Comparison of ENCODE assay signal across 29 mouse cellular contexts in genomic region chr6:146847402-146847801, GRCm38 (mm10). TPM values are rescaled to one million over a fixed set of nuclear protein-coding genes. Genes with fewer than 3 reads are reported as not detected.
DNase-seq lines count a peak whose midpoint lies in the region; ATAC-seq and TF ChIP-seq lines count a peak whose summit lies in the region.
"Had no signal": no experiment of that assay in that cellular context is flagged by ENCODE, and none has a peak within 500 bp of the region (broad histone marks: within the 10 kb centered on the region; RNA-seq: fewer than 3 reads in every experiment).

No protein-coding gene starts in this region.

- no peak for ATAC-seq in heart, embryonic 13.5 days (ENCODE audit: extremely low read depth, insufficient number of reproducible peaks, low FRiP score, low TSS enrichment)
- ATAC-seq: CD4-positive, CD25-positive, alpha-beta regulatory T cell, adult 4 months; forebrain, embryonic 14.5 days; forebrain, embryonic 16.5 days had no signal

- TF ChIP-seq EP300 in CH12.LX (IDR thresholded peaks at IDR 0.05; ENCODE audit: low read length) (no peak), MEL (IDR thresholded peaks at IDR 0.05; ENCODE audit: low read depth in 1 of 2, low read length in 2 of 2) (no peak)

- H3K4me3 ChIP-seq in heart, embryonic 13.5 days, result no peak overlapping the region
- H3K4me3 ChIP-seq in CH12.LX (replicated peaks in 1 of 3; ENCODE audit: low read depth in 2 of 3, low read length in 2 of 3, poor library complexity in 1 of 3) (no peak overlapping the region), MEL (ENCODE audit: control insufficient read depth in 1 of 2, insufficient read depth in 1 of 2, low read depth in 2 of 2, low read length in 2 of 2) (no peak overlapping the region)
- H3K4me3 ChIP-seq: embryonic facial prominence, embryonic 13.5 days; embryonic facial prominence, embryonic 15.5 days; erythroblast, embryonic 14.5 days; forebrain, embryonic 10.5 days; forebrain, embryonic 12.5 days had no signal

- TF ChIP-seq RAD21 in CH12.LX (IDR thresholded peaks at IDR 0.05; ENCODE audit: low read depth, low read length) (no peak), MEL (IDR thresholded peaks at IDR 0.05; ENCODE audit: low read depth, low read length) (no peak)

- WGBS in heart, embryonic 13.5 days, result 85% methylated on average over 3 of the region's 3 CpGs

- no peak for DNase-seq in heart, adult 9 months (ENCODE audit: low spot score in 2 of 2)
- DNase-seq in CH12.LX (ENCODE audit: extremely low read depth) (no peak), MEL (ENCODE audit: low read depth, low spot score) (no peak)
- DNase-seq in kidney, postnatal 10 days, result no peak
- DNase-seq: adrenal gland, adult 2 months; adrenal gland, postnatal 10 days; adrenal gland, postnatal 25 days; B cell, adult 2 months; cerebellum, adult 11 months; cerebellum, adult 18-20 months; cerebellum, adult 8-10 months; cerebellum, adult 9-11 months; cerebellum, postnatal 14 days; cerebellum, postnatal 36 days; embryo, embryonic 11 days had no signal

- H3K4me1 ChIP-seq in heart, embryonic 13.5 days, result peaks cover 39% of the 10 kb centered on the region
- H3K4me1 ChIP-seq in CH12.LX (ENCODE audit: control insufficient read depth in 1 of 2, insufficient read depth in 2 of 2) (peaks cover 2 to 17% of the 10 kb centered on the region in 2 experiments; a peak in 2 of 4 replicates), MEL (ENCODE audit: control insufficient read depth in 1 of 2, insufficient read depth in 2 of 2, low read length in 2 of 2) (peaks cover 32 to 49% of the 10 kb centered on the region in 2 experiments)
- H3K4me1 ChIP-seq: forebrain, embryonic 12.5 days had no signal

- dilution Hi-C loops in CH12.LX (cut with MboI; ENCODE audit: extremely low pct_ligation_motif_present, extremely low pct_unique_long_range_greater_than_20kb, low sequenced_read_pairs), result no loop called here

- no peak for TF ChIP-seq POLR2A in CH12.LX (IDR thresholded peaks at IDR 0.05; ENCODE audit: low read depth, low read length)
- TF ChIP-seq POLR2A in MEL (IDR thresholded peaks at IDR 0.05; ENCODE audit: control insufficient read depth in 1 of 2, insufficient read depth in 1 of 2, low read depth in 1 of 2, low read length in 2 of 2, poor library complexity in 1 of 2), result no peak

- H3K79me2 ChIP-seq in CH12.LX (replicated peaks; ENCODE audit: control insufficient read depth, extremely low read depth, insufficient read depth, poor library complexity, severe bottlenecking) (no peaks in the 10 kb centered on the region), MEL (ENCODE audit: control insufficient read depth, insufficient read depth, low read length, poor library complexity) (no peaks in the 10 kb centered on the region)

- no peaks in the 10 kb centered on the region for H3K36me3 ChIP-seq in heart, embryonic 13.5 days
- H3K36me3 ChIP-seq in CH12.LX (replicated peaks in 1 of 2; ENCODE audit: control insufficient read depth in 1 of 2, insufficient read depth in 1 of 2, low read length in 1 of 2) (no peaks in the 10 kb centered on the region), MEL (ENCODE audit: control insufficient read depth in 1 of 2, insufficient read depth in 2 of 2, low read length in 2 of 2) (peaks cover 0 to 36% of the 10 kb centered on the region in 2 experiments; a peak in 2 of 4 replicates)
- H3K36me3 ChIP-seq: embryonic facial prominence, embryonic 13.5 days; embryonic facial prominence, embryonic 15.5 days; forebrain, embryonic 10.5 days; forebrain, embryonic 12.5 days; G1E had no signal

- no peak overlapping the region for H3K4me2 ChIP-seq in heart, embryonic 13.5 days
- H3K4me2 ChIP-seq in CH12.LX (ENCODE audit: insufficient read depth, low read depth, poor library complexity, severe bottlenecking), result no peak overlapping the region
- H3K4me2 ChIP-seq: embryonic facial prominence, embryonic 13.5 days; embryonic facial prominence, embryonic 15.5 days; forebrain, embryonic 12.5 days had no signal

- TF ChIP-seq CTCF in CH12.LX (conservative IDR thresholded peaks at IDR 0.05 in 1 of 2, IDR thresholded peaks at IDR 0.05 in 1 of 2; ENCODE audit: low read depth in 2 of 2, low read length in 2 of 2), result no peak
- no peak for TF ChIP-seq CTCF in MEL (IDR thresholded peaks at IDR 0.05 in 2 of 3, conservative IDR thresholded peaks at IDR 0.05 in 1 of 3; ENCODE audit: control insufficient read depth in 1 of 3, insufficient read depth in 1 of 3, low read depth in 2 of 3, low read length in 3 of 3, poor library complexity in 1 of 3, severe bottlenecking in 1 of 3)

- no peaks in the 10 kb centered on the region for H3K27me3 ChIP-seq in heart, embryonic 13.5 days (replicated peaks)
- H3K27me3 ChIP-seq in CH12.LX (replicated peaks), result no peaks in the 10 kb centered on the region
- no peaks in the 10 kb centered on the region for H3K27me3 ChIP-seq in MEL (ENCODE audit: control insufficient read depth in 1 of 2, insufficient read depth in 2 of 2, low read length in 2 of 2)
- H3K27me3 ChIP-seq: embryonic facial prominence, embryonic 13.5 days; embryonic facial prominence, embryonic 15.5 days; forebrain, embryonic 12.5 days had no signal

- in situ Hi-C loops in CH12.LX (cut with MboI; ENCODE audit: low pct_ligation_motif_present, low pct_unique_long_range_greater_than_20kb, low sequenced_read_pairs), result no loop called here

- H3K9ac ChIP-seq in heart, embryonic 13.5 days, result no peak overlapping the region
- no peak overlapping the region for H3K9ac ChIP-seq in CH12.LX (ENCODE audit: insufficient read depth, low read depth)
- H3K9ac ChIP-seq in MEL (ENCODE audit: control insufficient read depth, low read depth, low read length, poor library complexity, severe bottlenecking), result no peak overlapping the region
- H3K9ac ChIP-seq: embryonic facial prominence, embryonic 13.5 days; embryonic facial prominence, embryonic 15.5 days; forebrain, embryonic 12.5 days had no signal

- no peaks in the 10 kb centered on the region for H3K9me3 ChIP-seq in heart, embryonic 13.5 days
- H3K9me3 ChIP-seq in CH12.LX (replicated peaks; ENCODE audit: low read length), result no peaks in the 10 kb centered on the region
- H3K9me3 ChIP-seq in MEL (replicated peaks; ENCODE audit: insufficient read depth, low read length), result no peaks in the 10 kb centered on the region
- H3K9me3 ChIP-seq: embryonic facial prominence, embryonic 13.5 days; embryonic facial prominence, embryonic 15.5 days; forebrain, embryonic 10.5 days; forebrain, embryonic 12.5 days; G1E had no signal

- H3K27ac ChIP-seq in heart, embryonic 13.5 days (replicated peaks), result peak overlapping the region; percentile 43; the same call in 1 of the 2 replicates
- H3K27ac ChIP-seq in CH12.LX (ENCODE audit: insufficient read depth, low read depth), result no peak overlapping the region
- H3K27ac ChIP-seq in MEL (ENCODE audit: control insufficient read depth, low read depth, low read length), result peak overlapping the region; percentile 86; the same call in 1 of the 2 replicates
- H3K27ac ChIP-seq: embryonic facial prominence, embryonic 13.5 days; embryonic facial prominence, embryonic 15.5 days; forebrain, embryonic 10.5 days; forebrain, embryonic 12.5 days had no signal

TF ChIP-seq in CH12.LX, 34 proteins besides CTCF, POLR2A, EP300 and RAD21:
- TF ChIP-seq MAFK (IDR thresholded peaks at IDR 0.05; ENCODE audit: insufficient replicate concordance, low read length) (peak; percentile 55; the same call in 1 of the 2 replicates), RCOR1 (conservative IDR thresholded peaks at IDR 0.05; ENCODE audit: low read depth, low read length) (no peak)
TF ChIP-seq in CH12.LX: peak in this region for 1.

TF ChIP-seq in MEL, 35 proteins besides CTCF, POLR2A, EP300 and RAD21:
- TF ChIP-seq MAFK (IDR thresholded peaks at IDR 0.05; ENCODE audit: borderline replicate concordance, low read depth, low read length) (peak; percentile 75), GABPA (IDR thresholded peaks at IDR 0.05; ENCODE audit: low read depth, low read length) (no peak)

RNA-seq across cellular contexts. Expression of gene Smco2, which starts 2.5 kb away (rescaled TPM):
- polyA plus RNA-seq in heart, embryonic 13.5 days (2015; fragmentation: Nextera tagmentation; extraction: Ambion mirVana), result not detected in 2 replicates
- not detected in 2 replicates for total RNA-seq in CH12.LX (2012; rRNA removed)
- total RNA-seq in CH12.LX (2014; rRNA removed), result not detected in 2 replicates
- not detected in 2 replicates for polyA plus RNA-seq in CH12.LX (2012; ENCODE audit: insufficient read length, low read depth)
- not detected in 2 replicates for total RNA-seq in MEL (2012; rRNA removed)
- not detected for polyA plus RNA-seq in MEL (2012; ENCODE audit: insufficient read depth in 1 of 2, insufficient read length in 2 of 2, low read depth in 1 of 2, low replicate concordance in 2 of 2, missing spikeins in 1 of 2)
- total RNA-seq: adrenal gland, adult 2 months; adrenal gland, postnatal 10 days; adrenal gland, postnatal 25 days; adrenal gland, postnatal 4 days; common myeloid progenitor, adult 5-6 weeks had no signal
- polyA plus RNA-seq: adrenal gland, adult 2 months; brain, embryonic 14.5 days; CD4-positive, CD25-positive, alpha-beta regulatory T cell, adult 4 months; embryonic facial prominence, embryonic 11.5 days; embryonic facial prominence, embryonic 13.5 days; embryonic facial prominence, embryonic 15.5 days; erythroblast, embryonic 14.5 days; forebrain, embryonic 10.5 days; forebrain, embryonic 12.5 days; forebrain, embryonic 14.5 days; forebrain, embryonic 16.5 days; G1E had no signal

RNA-seq across cellular contexts. Expression of gene Ppfibp1, which starts 40.9 kb away (rescaled TPM):
- polyA plus RNA-seq in heart, embryonic 13.5 days (2015; fragmentation: Nextera tagmentation; extraction: Ambion mirVana), result 47.0 and 48.6 TPM in 2 replicates
- total RNA-seq in CH12.LX (2012; rRNA removed) (20.9 and 23.4 TPM in 2 replicates), CH12.LX (2014; rRNA removed) (28.2 and 31.4 TPM in 2 replicates), MEL (2012; rRNA removed) (12.2 and 13.8 TPM in 2 replicates)
- polyA plus RNA-seq in CH12.LX (2012; ENCODE audit: insufficient read length, low read depth) (28.2 and 33.1 TPM in 2 replicates), MEL (2012; ENCODE audit: insufficient read depth in 1 of 2, insufficient read length in 2 of 2, low read depth in 1 of 2, low replicate concordance in 2 of 2, missing spikeins in 1 of 2) (10 to 100 TPM in 1 of 2 experiments, not detected in 1; 14.6 TPM)
- polyA plus RNA-seq: erythroblast, embryonic 14.5 days had no signal

RNA-seq across cellular contexts. Expression of gene Arntl2, which starts 51.5 kb away (rescaled TPM):
- polyA plus RNA-seq in heart, embryonic 13.5 days (2015; fragmentation: Nextera tagmentation; extraction: Ambion mirVana), result 2.2 and 2.5 TPM in 2 replicates
- total RNA-seq in CH12.LX (2012; rRNA removed) (not detected in 2 replicates), CH12.LX (2014; rRNA removed) (0.07 TPM in 1 of 2 replicates, not detected in the other), MEL (2012; rRNA removed) (16.8 and 20.2 TPM in 2 replicates)
- polyA plus RNA-seq in CH12.LX (2012; ENCODE audit: insufficient read length, low read depth) (not detected in 2 replicates), MEL (2012; ENCODE audit: insufficient read depth in 1 of 2, insufficient read length in 2 of 2, low read depth in 1 of 2, low replicate concordance in 2 of 2, missing spikeins in 1 of 2) (10 to 100 TPM in 1 of 2 experiments, not detected in 1; 20.6 TPM)
- total RNA-seq: common myeloid progenitor, adult 5-6 weeks; G1E had no signal
- polyA plus RNA-seq: erythroblast, embryonic 14.5 days; G1E had no signal
